Mouse (Mus musculus) B cell, adult 67 days (primary cell): ENCODE data around the gene Carf. TPM values are rescaled to one million over a fixed set of nuclear protein-coding genes. Genes with fewer than 3 reads are reported as not detected.

Experiments
- total RNA-seq, 2 experiments: library from RNA; stranded (reverse); gene quantifications; 4 replicates each; pipeline ENCODE4 v1.2.4; 2023

Gene Carf
- 10 to 100 TPM; 10.5 to 19.9 TPM for total RNA-seq

DNA sequence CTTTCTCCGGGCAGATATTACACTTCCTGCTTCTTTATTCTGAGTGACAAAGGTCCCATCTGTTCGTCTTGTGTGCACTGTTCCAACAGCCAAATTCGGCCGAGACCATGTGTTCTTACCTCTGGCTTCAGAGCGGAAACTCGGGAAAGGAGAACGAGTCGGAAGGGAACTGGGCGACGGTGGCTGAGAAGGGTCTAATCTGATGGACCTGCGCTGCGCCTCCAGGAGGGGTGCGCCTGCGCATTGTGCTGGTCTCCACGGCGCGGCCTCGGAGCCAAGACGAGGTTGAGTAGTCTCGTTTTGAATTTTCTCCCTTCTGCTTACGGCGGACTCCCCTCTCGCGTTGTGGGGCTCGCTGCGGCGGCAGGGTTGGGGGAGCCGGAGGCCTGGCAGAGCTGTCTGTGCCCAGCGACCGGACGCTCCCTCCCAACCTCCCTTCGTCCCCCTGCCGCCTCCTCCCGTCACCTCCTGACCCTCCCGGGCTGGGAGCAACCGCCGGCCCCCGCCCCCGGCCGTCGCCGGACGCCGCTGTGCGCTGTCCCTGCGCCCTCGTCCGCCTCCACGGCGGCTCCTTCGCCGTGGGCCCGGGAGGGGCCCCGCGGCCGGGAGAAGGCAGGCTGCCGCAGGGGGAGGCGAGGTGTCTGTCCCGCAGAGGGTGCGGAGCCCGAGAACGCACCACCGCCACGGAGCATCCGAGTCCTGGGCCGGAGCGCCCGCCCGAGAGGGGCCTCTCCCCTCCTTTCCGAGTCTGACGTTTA lies at the start of gene Carf, which contains the start of gene Wdr12:
Carf (plus strand) TSS at position 224 of the 758 bp plus-strand sequence.
Wdr12 (minus strand) TSS at position 622 of the 758 bp plus-strand sequence.

DNA sequence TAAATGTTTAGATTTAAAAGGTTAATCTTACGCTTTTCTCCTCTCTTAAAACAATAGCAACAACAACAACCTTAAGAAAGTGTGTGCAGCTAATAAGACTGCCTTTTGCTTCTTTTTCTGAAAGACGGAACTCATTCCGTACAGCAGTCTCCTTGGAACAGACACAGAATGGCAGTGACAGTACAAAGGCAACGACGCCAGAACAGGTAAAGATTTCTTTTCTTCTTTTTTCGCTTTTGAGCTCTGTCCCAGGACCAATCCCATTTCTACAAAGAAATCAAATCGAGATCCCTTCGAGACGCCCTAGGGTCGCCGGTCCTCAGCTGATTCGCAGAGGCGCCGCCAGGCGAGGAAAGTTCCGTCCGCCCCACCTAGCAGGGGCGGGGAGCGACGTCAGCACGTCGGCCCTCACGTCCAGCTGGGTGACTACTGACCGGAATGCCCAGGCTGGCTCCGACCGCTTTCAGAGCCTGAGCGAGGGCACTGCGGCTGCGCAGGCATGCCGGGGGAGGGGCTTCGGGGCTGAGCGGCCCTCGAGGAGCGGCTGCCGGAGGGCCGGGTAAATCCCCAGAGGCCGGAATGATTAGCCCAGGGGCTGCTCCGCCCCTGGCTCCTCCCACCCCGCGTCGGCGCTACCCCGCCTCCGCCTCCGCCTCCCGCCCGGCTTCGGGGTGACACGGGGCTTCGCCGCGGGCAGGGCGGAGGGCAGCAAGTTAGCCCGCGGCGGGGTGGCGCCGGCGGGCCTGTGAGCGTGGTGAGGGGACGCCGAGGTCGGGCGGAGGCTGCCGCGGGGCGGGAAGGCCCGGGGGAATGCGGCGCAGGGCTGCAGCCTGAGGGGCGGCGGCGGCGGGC lies 82.1 kb downstream of the Carf start, which contains the start of gene Nbeal1:
Nbeal1 (plus strand) TSS at position 668 of the 852 bp plus-strand sequence.

Other genes starting within 250 kb of the Carf start
- 10 to 100 TPM; 44.8 to 50.4 TPM for gene Fam117b, start 185.2 kb upstream of the Carf start, total RNA-seq
- gene Ica1l, start 55.1 kb upstream of the Carf start, total RNA-seq, result 1 to 10 TPM in 1 of 2 experiments, under 1 TPM in 1; 0.87 to 1.1 TPM
- gene Wdr12, start 398 bp downstream of the Carf start, total RNA-seq, result 10 to 100 TPM; 27.8 to 28.0 TPM
- 10 to 100 TPM; 41.6 to 49.7 TPM for gene Nbeal1, start 82.4 kb downstream of the Carf start, total RNA-seq
- 10 to 100 TPM; 10.6 to 12.0 TPM for gene Cyp20a1, start 245.1 kb downstream of the Carf start, total RNA-seq